ENCODE assay signal across 15 mouse cellular contexts in the genomic region with DNA sequence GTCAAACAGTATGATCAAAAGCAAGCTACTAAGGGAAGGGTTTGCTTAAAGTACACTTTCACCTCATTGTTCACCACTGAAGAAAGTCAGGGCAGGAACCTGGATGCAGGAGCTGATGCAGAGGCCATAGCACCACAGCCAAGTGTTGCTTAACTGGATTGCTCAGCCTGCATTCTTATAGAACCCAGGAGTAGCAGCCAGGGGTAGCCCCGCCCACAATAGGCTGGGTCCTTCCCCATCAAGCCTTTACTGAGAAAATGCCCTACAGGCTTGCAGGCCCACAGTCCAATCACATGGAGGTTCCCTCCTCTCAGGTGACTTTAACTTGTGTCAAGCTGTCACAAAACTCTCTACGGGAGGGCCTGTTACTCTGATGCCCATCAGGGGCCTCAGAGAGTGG. TPM values are rescaled to one million over a fixed set of nuclear protein-coding genes. Genes with fewer than 3 reads are reported as not detected.
A peak's percentile ranks its signal among the peaks of the same experiment; 100 is the strongest.
DNase-seq lines count a peak whose midpoint lies in the region; ATAC-seq and TF ChIP-seq lines count a peak whose summit lies in the region.
"Had no signal": no experiment of that assay in that cellular context is flagged by ENCODE, and none has a peak within 500 bp of the region (broad histone marks: within the 10 kb centered on the region; RNA-seq: fewer than 3 reads in every experiment).

No protein-coding gene starts in this region.

- ATAC-seq in lung, postnatal 0 days = no peak
- no peak for ATAC-seq in forebrain, embryonic 13.5 days
- no peak for ATAC-seq in liver, embryonic 13.5 days (ENCODE audit: low read depth)
- no peak for ATAC-seq in neural tube, embryonic 13.5 days (ENCODE audit: low read depth)

- H3K27ac ChIP-seq in lung, postnatal 0 days (ENCODE audit: low read length) = no peak overlapping the region
- H3K27ac ChIP-seq in forebrain, embryonic 13.5 days = no peak overlapping the region
- peak overlapping the region; percentile 53 for H3K27ac ChIP-seq in liver, embryonic 13.5 days
- H3K27ac ChIP-seq in neural tube, embryonic 13.5 days (replicated peaks) = no peak overlapping the region
- H3K27ac ChIP-seq: stomach, embryonic 15.5 days had no signal

- no peak overlapping the region for H3K4me3 ChIP-seq in lung, postnatal 0 days (ENCODE audit: low read depth, low read length)
- no peak overlapping the region for H3K4me3 ChIP-seq in lung, adult 2 months (replicated peaks; ENCODE audit: extremely low read depth, low read depth, low read length)
- peak overlapping the region; percentile 85 for H3K4me3 ChIP-seq in forebrain, embryonic 13.5 days
- H3K4me3 ChIP-seq in liver, embryonic 13.5 days (replicated peaks) = no peak overlapping the region
- peak overlapping the region; percentile 85 for H3K4me3 ChIP-seq in neural tube, embryonic 13.5 days
- H3K4me3 ChIP-seq: erythroblast, embryonic 14.5 days; stomach, embryonic 15.5 days had no signal

- no peaks in the 10 kb centered on the region for H3K9me3 ChIP-seq in lung, postnatal 0 days (ENCODE audit: low read length)
- H3K9me3 ChIP-seq in forebrain, embryonic 13.5 days (replicated peaks) = no peaks in the 10 kb centered on the region
- no peaks in the 10 kb centered on the region for H3K9me3 ChIP-seq in liver, embryonic 13.5 days (replicated peaks)
- no peaks in the 10 kb centered on the region for H3K9me3 ChIP-seq in neural tube, embryonic 13.5 days
- H3K9me3 ChIP-seq: stomach, embryonic 15.5 days had no signal

- H3K4me1 ChIP-seq in lung, postnatal 0 days (ENCODE audit: insufficient read depth, low read depth, low read length) = 0 out of 2 replicates have a peak, but pooled peaks cover 3% of the 10 kb centered on the region
- no peaks in the 10 kb centered on the region; the same call in 1 of the 2 replicates for H3K4me1 ChIP-seq in lung, adult 2 months (ENCODE audit: control insufficient read depth, insufficient read depth, low read length)
- H3K4me1 ChIP-seq in forebrain, embryonic 13.5 days = peaks cover 47% of the 10 kb centered on the region
- H3K4me1 ChIP-seq in liver, embryonic 13.5 days (replicated peaks) = peaks cover 79% of the 10 kb centered on the region
- H3K4me1 ChIP-seq in neural tube, embryonic 13.5 days (replicated peaks) = peaks cover 45% of the 10 kb centered on the region

- H3K36me3 ChIP-seq in lung, postnatal 0 days (ENCODE audit: insufficient read depth, low read length) = no peaks in the 10 kb centered on the region
- no peaks in the 10 kb centered on the region for H3K36me3 ChIP-seq in forebrain, embryonic 13.5 days (ENCODE audit: poor library complexity, severe bottlenecking)
- H3K36me3 ChIP-seq in liver, embryonic 13.5 days = peaks cover 4% of the 10 kb centered on the region; the same call in 1 of the 2 replicates
- no peaks in the 10 kb centered on the region for H3K36me3 ChIP-seq in neural tube, embryonic 13.5 days
- H3K36me3 ChIP-seq: stomach, embryonic 15.5 days had no signal

- H3K4me2 ChIP-seq in lung, postnatal 0 days (replicated peaks; ENCODE audit: low read depth, low read length) = no peak overlapping the region
- H3K4me2 ChIP-seq in forebrain, embryonic 13.5 days = peak overlapping the region; percentile 87
- H3K4me2 ChIP-seq in liver, embryonic 13.5 days = no peak overlapping the region
- H3K4me2 ChIP-seq in neural tube, embryonic 13.5 days = peak overlapping the region; percentile 83
- H3K4me2 ChIP-seq: stomach, embryonic 15.5 days had no signal

- H3K27me3 ChIP-seq in lung, postnatal 0 days (replicated peaks; ENCODE audit: insufficient read depth, low read length) = no peaks in the 10 kb centered on the region
- H3K27me3 ChIP-seq in forebrain, embryonic 13.5 days = no peaks in the 10 kb centered on the region
- H3K27me3 ChIP-seq in liver, embryonic 13.5 days = peaks cover 41% of the 10 kb centered on the region
- H3K27me3 ChIP-seq in neural tube, embryonic 13.5 days = peaks cover 21% of the 10 kb centered on the region

- no peak for TF ChIP-seq POLR2A in lung, adult 2 months (IDR thresholded peaks at IDR 0.05; ENCODE audit: borderline replicate concordance, extremely low read depth, low read depth, low read length)

- H3K9ac ChIP-seq in lung, postnatal 0 days (replicated peaks; ENCODE audit: low read depth) = no peak overlapping the region
- H3K9ac ChIP-seq in forebrain, embryonic 13.5 days = no peak overlapping the region
- H3K9ac ChIP-seq in liver, embryonic 13.5 days = no peak overlapping the region
- peak overlapping the region; percentile 55 for H3K9ac ChIP-seq in neural tube, embryonic 13.5 days
- H3K9ac ChIP-seq: stomach, embryonic 15.5 days had no signal

- peak; percentile 62 for DNase-seq in lung, postnatal 0 days (ENCODE audit: low spot score)
- no peak for DNase-seq in lung, adult 2 months
- DNase-seq in liver, embryonic 13.5 days = no peak
- DNase-seq in Muller cell, postnatal 12 days (ENCODE audit: inconsistent ontology term) = no peak
- DNase-seq in thymus, postnatal 10 days (ENCODE audit: low spot score in 2 of 2) = no peak
- DNase-seq in kidney, postnatal 25 days = no peak
- DNase-seq: cerebellum, postnatal 14 days; gastrocnemius, postnatal 25 days; kidney, adult 9 months; layer of hippocampus, postnatal 36 days; right cerebral cortex, postnatal 14 days had no signal

- WGBS in lung, postnatal 0 days = 50% methylated on average over 2 of the region's 2 CpGs
- WGBS in lung, adult 2 months = 67% methylated on average over 2 of the region's 2 CpGs
- 36% methylated on average over 2 of the region's 2 CpGs for WGBS in forebrain, embryonic 13.5 days
- WGBS in liver, embryonic 13.5 days (ENCODE audit: insufficient replicate concordance) = 13% methylated on average over 2 of the region's 2 CpGs
- WGBS in neural tube, embryonic 13.5 days = 39% methylated on average over 2 of the region's 2 CpGs

- no peak for TF ChIP-seq CTCF in lung, postnatal 0 days (IDR thresholded peaks at IDR 0.05)
- TF ChIP-seq CTCF in lung, adult 2 months (IDR thresholded peaks at IDR 0.05; ENCODE audit: insufficient read depth, low read length) = no peak

- TF ChIP-seq EP300 in lung, postnatal 0 days (IDR thresholded peaks at IDR 0.05) = no peak

RNA-seq across cellular contexts. Expression of a gene that starts 4.6 kb away (rescaled TPM):
- 3.2 and 4.2 TPM in 2 replicates for polyA plus RNA-seq in lung, postnatal 0 days (2015; fragmentation: Nextera tagmentation; extraction: Ambion mirVana)
- polyA plus RNA-seq in lung, adult 2 months (2012; rRNA removed) = 4.6 and 5.4 TPM in 2 replicates
- 7.2 and 8.3 TPM in 2 replicates for polyA plus RNA-seq in forebrain, embryonic 13.5 days (2015; fragmentation: Nextera tagmentation; extraction: Ambion mirVana)
- polyA plus RNA-seq in liver, embryonic 13.5 days (2015; fragmentation: Nextera tagmentation; extraction: Ambion mirVana) = 1.8 and 2.0 TPM in 2 replicates
- 7.1 and 8.1 TPM in 2 replicates for polyA plus RNA-seq in neural tube, embryonic 13.5 days (2015; fragmentation: Nextera tagmentation; extraction: Ambion mirVana)

Comparison
In these comparisons a context has a peak if more than half of its experiments do, and no peak if none do; other contexts are left out.
1. H3K4me2 ChIP-seq: peak in forebrain, embryonic 13.5 days (single experiment) and neural tube, embryonic 13.5 days (single experiment); none in lung, postnatal 0 days (single experiment) and liver, embryonic 13.5 days (single experiment).
2. H3K4me3 ChIP-seq: peak in forebrain, embryonic 13.5 days (single experiment) and neural tube, embryonic 13.5 days (single experiment); none in lung, postnatal 0 days (single experiment), lung, adult 2 months (single experiment) and liver, embryonic 13.5 days (single experiment).